Mouse (Mus musculus) myocyte (in vitro differentiated cells): Measurements from ENCODE around the gene Usp10.

Experiments
- CEBPB ChIP-seq: IDR thresholded peaks from 2 replicates; pipeline ENCODE4 v1.6.1; 2011; ENCODE audit warnings: mild to moderate bottlenecking, moderate library complexity; ENCODE audit not compliant: poor library complexity, insufficient read depth, severe bottlenecking
- E2F4 ChIP-seq: IDR thresholded peaks from one replicate; pipeline ENCODE4 v1.6.1; 2011; ENCODE audit warnings: mild to moderate bottlenecking, control low read depth, moderate library complexity; ENCODE audit not compliant: insufficient read depth
- MAX ChIP-seq: IDR thresholded peaks from one replicate; pipeline ENCODE4 v1.6.1; 2011; ENCODE audit warnings: low read depth, mild to moderate bottlenecking, control low read depth
- MYOD1 ChIP-seq, 3 experiments: IDR thresholded peaks; one replicate each; pipeline ENCODE4 v1.6.1; 2011; ENCODE audit warnings: control low read depth in 2 of 3, low read depth in 2 of 3, mild to moderate bottlenecking in 2 of 3, moderate library complexity in 1 of 3; ENCODE audit not compliant: insufficient read length in 2 of 3, control insufficient read depth in 1 of 3
- MYOG ChIP-seq, 3 experiments: IDR thresholded peaks; one replicate each; pipeline ENCODE4 v1.6.1; 2011; ENCODE audit warnings: control low read depth in 2 of 3, low read depth in 2 of 3, mild to moderate bottlenecking in 2 of 3; ENCODE audit not compliant: insufficient read length in 2 of 3, control insufficient read depth in 1 of 3, insufficient read depth in 1 of 3
- POLR2A ChIP-seq: IDR thresholded peaks from one replicate; pipeline ENCODE4 v1.6.1; 2011; ENCODE audit warnings: low read depth, mild to moderate bottlenecking, control low read depth, moderate library complexity; ENCODE audit not compliant: insufficient read length
- POLR2AphosphoS2 ChIP-seq: IDR thresholded peaks from one replicate; pipeline ENCODE4 v1.6.1; 2011; ENCODE audit warnings: low read depth, control low read depth; ENCODE audit not compliant: insufficient read length
- REST ChIP-seq: IDR thresholded peaks from one replicate; pipeline ENCODE4 v1.6.1; 2011; ENCODE audit warnings: mild to moderate bottlenecking, control low read depth, moderate library complexity; ENCODE audit not compliant: insufficient read depth, insufficient read length
- SRF ChIP-seq: IDR thresholded peaks from one replicate; pipeline ENCODE4 v1.6.1; 2011; ENCODE audit warnings: low read depth; ENCODE audit not compliant: control insufficient read depth, insufficient read length
- TCF12 ChIP-seq: IDR thresholded peaks from one replicate; pipeline ENCODE4 v1.6.1; 2011; ENCODE audit warnings: mild to moderate bottlenecking, control low read depth; ENCODE audit not compliant: poor library complexity, insufficient read depth, severe bottlenecking
- TCF3 ChIP-seq: IDR thresholded peaks from one replicate; pipeline ENCODE4 v1.6.1; 2011; ENCODE audit warnings: low read depth, control low read depth; ENCODE audit not compliant: insufficient read length
- USF1 ChIP-seq: IDR thresholded peaks from one replicate; pipeline ENCODE4 v1.6.1; 2011; ENCODE audit warnings: low read depth, mild to moderate bottlenecking, control low read depth, moderate library complexity

- TF ChIP-seq TCF3 (no peak), POLR2A (no peak), USF1 (no peak), POLR2AphosphoS2 (no peak), TCF12 (no peak), CEBPB (no peak), E2F4 (no peak), MAX (no peak), REST (no peak), SRF (no peak), MYOG (IDR thresholded peaks at IDR 0.05; ENCODE audit: control insufficient read depth in 1 of 3, insufficient read depth in 1 of 3, insufficient read length in 2 of 3, low read depth in 2 of 3) (no peak), MYOD1 (IDR thresholded peaks at IDR 0.05; ENCODE audit: control insufficient read depth in 1 of 3, insufficient read length in 2 of 3, low read depth in 2 of 3) (no peak)
Observed at GRCm38 (mm10) chr8:119917415-119917814, 7.3 kb downstream of the Usp10 start.
